Mouse (Mus musculus): ENCODE results near the gene Esrrg. TPM values are rescaled to one million over a fixed set of nuclear protein-coding genes. Genes with fewer than 3 reads are reported as not detected.

The Esrrg gene
- total and polyA plus RNA-seq, 3 experiments: not detected

- Histone ChIP-seq H3K4me3 (replicated peaks in 1 of 3; ENCODE audit: low read depth in 2 of 3, low read length in 2 of 3, poor library complexity in 1 of 3) (no peak overlapping the region), H3K27me3 (replicated peaks) (no peaks in the 10 kb centered on the region), H3K36me3 (replicated peaks in 1 of 2; ENCODE audit: control insufficient read depth in 1 of 2, insufficient read depth in 1 of 2, low read length in 1 of 2) (no peaks in the 10 kb centered on the region), H3K9ac (ENCODE audit: insufficient read depth, low read depth) (no peak overlapping the region), H3K4me2 (ENCODE audit: insufficient read depth, low read depth, poor library complexity, severe bottlenecking) (no peak overlapping the region), H3K4me1 (ENCODE audit: control insufficient read depth in 1 of 2, insufficient read depth in 2 of 2) (no peaks in the 10 kb centered on the region), H3K27ac (ENCODE audit: insufficient read depth, low read depth) (no peak overlapping the region), H3K79me2 (replicated peaks; ENCODE audit: control insufficient read depth, extremely low read depth, insufficient read depth, poor library complexity, severe bottlenecking) (no peaks in the 10 kb centered on the region), H3K9me3 (replicated peaks; ENCODE audit: low read length) (peaks cover 68% of the 10 kb centered on the region)
- in situ Hi-C loops (cut with MboI; ENCODE audit: low pct_ligation_motif_present, low pct_unique_long_range_greater_than_20kb, low sequenced_read_pairs) (no loop called here), dilution Hi-C loops (cut with MboI; ENCODE audit: extremely low pct_ligation_motif_present, extremely low pct_unique_long_range_greater_than_20kb, low sequenced_read_pairs) (no loop called here)
- TF ChIP-seq EP300 (IDR thresholded peaks at IDR 0.05; ENCODE audit: low read length) (no peak), ZNF384 (IDR thresholded peaks at IDR 0.05; ENCODE audit: low read depth, low read length) (no peak), NRF1 (IDR thresholded peaks at IDR 0.05; ENCODE audit: low read depth, low read length) (no peak), USF1 (IDR thresholded peaks at IDR 0.05; ENCODE audit: low read depth, low read length) (no peak), RCOR1 (conservative IDR thresholded peaks at IDR 0.05; ENCODE audit: low read depth, low read length) (no peak), ELF1 (IDR thresholded peaks at IDR 0.05; ENCODE audit: low read depth, low read length) (no peak), CTCF (conservative IDR thresholded peaks at IDR 0.05 in 1 of 2, IDR thresholded peaks at IDR 0.05 in 1 of 2; ENCODE audit: low read depth in 2 of 2, low read length in 2 of 2) (no peak), MXI1 (IDR thresholded peaks at IDR 0.05; ENCODE audit: low read depth, low read length) (no peak), CHD1 (IDR thresholded peaks at IDR 0.05; ENCODE audit: low read depth, low read length) (no peak), KAT2A (IDR thresholded peaks at IDR 0.05; ENCODE audit: insufficient replicate concordance, low read length) (no peak), ZMIZ1 (IDR thresholded peaks at IDR 0.05; ENCODE audit: low read depth, low read length) (no peak), POLR2AphosphoS2 (IDR thresholded peaks at IDR 0.05; ENCODE audit: low read depth, low read length) (no peak), MAX (IDR thresholded peaks at IDR 0.05; ENCODE audit: low read length) (no peak), GABPA (IDR thresholded peaks at IDR 0.05; ENCODE audit: insufficient replicate concordance, low read depth, low read length) (no peak), BHLHE40 (IDR thresholded peaks at IDR 0.05; ENCODE audit: low read depth, low read length) (no peak), HCFC1 (IDR thresholded peaks at IDR 0.05; ENCODE audit: low read depth, low read length) (no peak)
- DNase-seq (ENCODE audit: extremely low read depth): no peak
Measured at GRCm38 (mm10) chr1:188238636-188239035, 630.0 kb downstream of the Esrrg start.

GRCm38 (mm10) chr1:188241766-188242165, 633.2 kb downstream of the Esrrg start:
- no peak overlapping the region for H3K27ac ChIP-seq (ENCODE audit: insufficient read depth, low read depth)
- no peaks in the 10 kb centered on the region for H3K4me1 ChIP-seq (ENCODE audit: control insufficient read depth in 1 of 2, insufficient read depth in 2 of 2)
- no peaks in the 10 kb centered on the region for H3K79me2 ChIP-seq (replicated peaks; ENCODE audit: control insufficient read depth, extremely low read depth, insufficient read depth, poor library complexity, severe bottlenecking)
- in situ Hi-C loops (cut with MboI; ENCODE audit: low pct_ligation_motif_present, low pct_unique_long_range_greater_than_20kb, low sequenced_read_pairs): no loop called here
- no peak overlapping the region for H3K9ac ChIP-seq (ENCODE audit: insufficient read depth, low read depth)
- DNase-seq (ENCODE audit: extremely low read depth): no peak
- TF ChIP-seq MAX (IDR thresholded peaks at IDR 0.05; ENCODE audit: low read length): no peak
- H3K9me3 ChIP-seq (replicated peaks; ENCODE audit: low read length): peaks cover 72% of the 10 kb centered on the region
- H3K4me3 ChIP-seq (replicated peaks in 1 of 3; ENCODE audit: low read depth in 2 of 3, low read length in 2 of 3, poor library complexity in 1 of 3): no peak overlapping the region
- no peaks in the 10 kb centered on the region for H3K36me3 ChIP-seq (replicated peaks in 1 of 2; ENCODE audit: control insufficient read depth in 1 of 2, insufficient read depth in 1 of 2, low read length in 1 of 2)
- no peaks in the 10 kb centered on the region for H3K27me3 ChIP-seq (replicated peaks)
- dilution Hi-C loops (cut with MboI; ENCODE audit: extremely low pct_ligation_motif_present, extremely low pct_unique_long_range_greater_than_20kb, low sequenced_read_pairs): no loop called here
- no peak overlapping the region for H3K4me2 ChIP-seq (ENCODE audit: insufficient read depth, low read depth, poor library complexity, severe bottlenecking)
